Mouse (Mus musculus): Measurements from ENCODE around the gene Zpbp2. TPM values are rescaled to one million over a fixed set of nuclear protein-coding genes. Genes with fewer than 3 reads are reported as not detected.
A peak's percentile ranks its signal among the peaks of the same experiment; 100 is the strongest.

The Zpbp2 gene
- polyA plus RNA-seq, 1 experiment from 2014 or later, result 0.24 TPM

GRCm38 (mm10) chr11:98526824-98527461, 24.0 kb upstream of the Zpbp2 start:
- no peak overlapping the region for H3K4me3 ChIP-seq (ENCODE audit: low read depth, low read length)
- H3K9ac ChIP-seq (replicated peaks; ENCODE audit: low read length), result no peak overlapping the region
- 73% methylated on average over 10 of the region's 10 CpGs for WGBS
- DNase-seq (ENCODE audit: low spot score) (no peak), ATAC-seq (replicated peaks; ENCODE audit: insufficient number of reproducible peaks, low FRiP score, low TSS enrichment, low read depth) (no peak)
- H3K4me2 ChIP-seq (ENCODE audit: low read depth, low read length), result no peak overlapping the region
- H3K4me1 ChIP-seq (ENCODE audit: control insufficient read depth, insufficient read depth, low read length), result no peaks in the 10 kb centered on the region
- H3K27me3 ChIP-seq (ENCODE audit: control insufficient read depth, insufficient read depth, low read length), result no peaks in the 10 kb centered on the region
- no peaks in the 10 kb centered on the region for H3K36me3 ChIP-seq (replicated peaks; ENCODE audit: control insufficient read depth, insufficient read depth, low read depth, low read length)
- no peaks in the 10 kb centered on the region for H3K9me3 ChIP-seq (replicated peaks; ENCODE audit: control insufficient read depth, low read length)
- no peak overlapping the region for H3K27ac ChIP-seq (replicated peaks; ENCODE audit: low read depth, low read length)

- H3K4me1 ChIP-seq (ENCODE audit: control insufficient read depth, insufficient read depth, low read length), result no peaks in the 10 kb centered on the region
- no peaks in the 10 kb centered on the region for H3K36me3 ChIP-seq (replicated peaks; ENCODE audit: control insufficient read depth, insufficient read depth, low read depth, low read length)
- H3K27ac ChIP-seq (replicated peaks; ENCODE audit: low read depth, low read length), result no peak overlapping the region
- no peak overlapping the region for H3K4me2 ChIP-seq (ENCODE audit: low read depth, low read length)
- no peak overlapping the region for H3K4me3 ChIP-seq (ENCODE audit: low read depth, low read length)
- no peak overlapping the region for H3K9ac ChIP-seq (replicated peaks; ENCODE audit: low read length)
- ATAC-seq (replicated peaks; ENCODE audit: insufficient number of reproducible peaks, low FRiP score, low TSS enrichment, low read depth) (no peak), DNase-seq (ENCODE audit: low spot score) (no peak)
- no peaks in the 10 kb centered on the region for H3K9me3 ChIP-seq (replicated peaks; ENCODE audit: control insufficient read depth, low read length)
- no peaks in the 10 kb centered on the region; the same call in 1 of the 2 replicates for H3K27me3 ChIP-seq (ENCODE audit: control insufficient read depth, insufficient read depth, low read length)
Observed at GRCm38 (mm10) chr11:98537480-98538034, 13.3 kb upstream of the Zpbp2 start.

GRCm38 (mm10) chr11:98540319-98540718, 10.6 kb upstream of the Zpbp2 start:
- Histone ChIP-seq H3K27ac (replicated peaks; ENCODE audit: low read depth, low read length) (no peak overlapping the region), H3K27me3 (ENCODE audit: control insufficient read depth, insufficient read depth, low read length) (peaks cover 4% of the 10 kb centered on the region), H3K9me3 (replicated peaks; ENCODE audit: control insufficient read depth, low read length) (no peaks in the 10 kb centered on the region), H3K4me3 (ENCODE audit: low read depth, low read length) (no peak overlapping the region), H3K4me1 (ENCODE audit: control insufficient read depth, insufficient read depth, low read length) (no peaks in the 10 kb centered on the region), H3K4me2 (ENCODE audit: low read depth, low read length) (no peak overlapping the region), H3K9ac (replicated peaks; ENCODE audit: low read length) (no peak overlapping the region), H3K36me3 (replicated peaks; ENCODE audit: control insufficient read depth, insufficient read depth, low read depth, low read length) (no peaks in the 10 kb centered on the region)
- 84% methylated on average over 5 of the region's 5 CpGs for WGBS
- DNase-seq (ENCODE audit: low spot score) (no peak), ATAC-seq (replicated peaks; ENCODE audit: insufficient number of reproducible peaks, low FRiP score, low TSS enrichment, low read depth) (no peak)

GRCm38 (mm10) chr11:98542553-98542952, 8.3 kb upstream of the Zpbp2 start:
- Histone ChIP-seq H3K36me3 (replicated peaks; ENCODE audit: control insufficient read depth, insufficient read depth, low read depth, low read length) (no peaks in the 10 kb centered on the region), H3K27me3 (ENCODE audit: control insufficient read depth, insufficient read depth, low read length) (peaks cover 24% of the 10 kb centered on the region), H3K9me3 (replicated peaks; ENCODE audit: control insufficient read depth, low read length) (no peaks in the 10 kb centered on the region), H3K9ac (replicated peaks; ENCODE audit: low read length) (no peak overlapping the region), H3K4me1 (ENCODE audit: control insufficient read depth, insufficient read depth, low read length) (no peaks in the 10 kb centered on the region), H3K4me3 (ENCODE audit: low read depth, low read length) (no peak overlapping the region), H3K4me2 (ENCODE audit: low read depth, low read length) (no peak overlapping the region), H3K27ac (replicated peaks; ENCODE audit: low read depth, low read length) (no peak overlapping the region)
- no peak for ATAC-seq (replicated peaks; ENCODE audit: insufficient number of reproducible peaks, low FRiP score, low TSS enrichment, low read depth)
- no peak for DNase-seq (ENCODE audit: low spot score)
- WGBS, result 74% methylated on average over 8 of the region's 8 CpGs

- DNase-seq (ENCODE audit: low spot score), result no peak
- H3K4me1 ChIP-seq (ENCODE audit: control insufficient read depth, insufficient read depth, low read length), result no peaks in the 10 kb centered on the region
- ATAC-seq (replicated peaks; ENCODE audit: insufficient number of reproducible peaks, low FRiP score, low TSS enrichment, low read depth), result no peak
- no peak overlapping the region for H3K4me3 ChIP-seq (ENCODE audit: low read depth, low read length)
- H3K9ac ChIP-seq (replicated peaks; ENCODE audit: low read length), result no peak overlapping the region
- 79% methylated on average over 1 of the region's 1 CpGs for WGBS
- H3K36me3 ChIP-seq (replicated peaks; ENCODE audit: control insufficient read depth, insufficient read depth, low read depth, low read length), result no peaks in the 10 kb centered on the region
- no peak overlapping the region for H3K4me2 ChIP-seq (ENCODE audit: low read depth, low read length)
- no peak overlapping the region for H3K27ac ChIP-seq (replicated peaks; ENCODE audit: low read depth, low read length)
- peaks cover 24% of the 10 kb centered on the region for H3K27me3 ChIP-seq (ENCODE audit: control insufficient read depth, insufficient read depth, low read length)
- H3K9me3 ChIP-seq (replicated peaks; ENCODE audit: control insufficient read depth, low read length), result no peaks in the 10 kb centered on the region
Observed at GRCm38 (mm10) chr11:98543414-98543813, 7.5 kb upstream of the Zpbp2 start.

- Histone ChIP-seq H3K4me1 (ENCODE audit: control insufficient read depth, insufficient read depth, low read length) (no peaks in the 10 kb centered on the region), H3K27ac (replicated peaks; ENCODE audit: low read depth, low read length) (no peak overlapping the region), H3K9ac (replicated peaks; ENCODE audit: low read length) (peak overlapping the region; percentile 48; the same call in 1 of the 2 replicates), H3K4me2 (ENCODE audit: low read depth, low read length) (peak overlapping the region; percentile 86), H3K36me3 (replicated peaks; ENCODE audit: control insufficient read depth, insufficient read depth, low read depth, low read length) (no peaks in the 10 kb centered on the region), H3K9me3 (replicated peaks; ENCODE audit: control insufficient read depth, low read length) (no peaks in the 10 kb centered on the region), H3K27me3 (ENCODE audit: control insufficient read depth, insufficient read depth, low read length) (peaks cover 29% of the 10 kb centered on the region), H3K4me3 (ENCODE audit: low read depth, low read length) (peak overlapping the region; percentile 37)
- no peak for ATAC-seq (replicated peaks; ENCODE audit: insufficient number of reproducible peaks, low FRiP score, low TSS enrichment, low read depth)
- DNase-seq (ENCODE audit: low spot score), result peak; percentile 21
- 2% methylated on average over 16 of the region's 16 CpGs for WGBS
Observed at GRCm38 (mm10) chr11:98544890-98545677, 5.8 kb upstream of the Zpbp2 start.

- peak within 1 kb of the TSS; percentile 37 for H3K4me3 ChIP-seq (ENCODE audit: low read depth, low read length)
- ATAC-seq (replicated peaks; ENCODE audit: insufficient number of reproducible peaks, low FRiP score, low TSS enrichment, low read depth) (no peak), DNase-seq (ENCODE audit: low spot score) (peak; percentile 60)
- peaks cover 31% of the 10 kb centered on the region for H3K27me3 ChIP-seq (ENCODE audit: control insufficient read depth, insufficient read depth, low read length)
- WGBS, result under 1% methylated on average over 58 of the region's 58 CpGs
- H3K9me3 ChIP-seq (replicated peaks; ENCODE audit: control insufficient read depth, low read length), result no peaks in the 10 kb centered on the region
- no peak within 1 kb of the TSS for H3K27ac ChIP-seq (replicated peaks; ENCODE audit: low read depth, low read length)
- H3K4me1 ChIP-seq (ENCODE audit: control insufficient read depth, insufficient read depth, low read length), result no peaks in the 10 kb centered on the region
- no peaks in the 10 kb centered on the region for H3K36me3 ChIP-seq (replicated peaks; ENCODE audit: control insufficient read depth, insufficient read depth, low read depth, low read length)
- peak within 1 kb of the TSS; percentile 86 for H3K4me2 ChIP-seq (ENCODE audit: low read depth, low read length)
- H3K9ac ChIP-seq (replicated peaks; ENCODE audit: low read length), result peak within 1 kb of the TSS; percentile 48
Observed at GRCm38 (mm10) chr11:98545711-98546231, 5.1 kb upstream of the Zpbp2 start, which contains the start of gene Ikzf3. Gene Ikzf3, minus strand, starts transcription at chr11:98546031.

Data from embryonic facial prominence, embryonic 11.5 days (tissue).